Mouse (Mus musculus) intestine, postnatal 0 days (tissue): ENCODE measurements around the gene Csgalnact2. TPM values are rescaled to one million over a fixed set of nuclear protein-coding genes. Genes with fewer than 3 reads are reported as not detected.

Source experiments
- ATAC-seq: fragments of 200-750 bp; cut with Nextera tagmentation; 2 replicates; pipeline ENCODE4 v1.8.0; 2017; ENCODE audit warnings: mild to moderate bottlenecking, moderate TSS enrichment, moderate library complexity
- H3K27ac ChIP-seq: fragments of 300-500 bp; sonication (generic); 2 replicates; pipeline ENCODE4 v1.5.1; 2014; ENCODE audit warnings: mild to moderate bottlenecking, low read depth, low read length, moderate library complexity
- H3K27me3 ChIP-seq: fragments of 300-500 bp; sonication (generic); replicated peaks from 2 replicates; pipeline ENCODE4 v1.6.1; 2014; ENCODE audit warnings: low read length, mixed read lengths; ENCODE audit not compliant: control insufficient read depth, insufficient read depth
- H3K36me3 ChIP-seq: fragments of 300-500 bp; sonication (generic); 2 replicates; pipeline ENCODE4 v1.6.1; 2014; ENCODE audit warnings: mild to moderate bottlenecking, moderate library complexity; ENCODE audit not compliant: control insufficient read depth, insufficient read depth
- H3K4me1 ChIP-seq: fragments of 300-500 bp; sonication (generic); replicated peaks from 2 replicates; pipeline ENCODE4 v1.6.1; 2014; ENCODE audit warnings: antibody characterized with exemption, low read length, mixed read lengths; ENCODE audit not compliant: control insufficient read depth, insufficient read depth
- H3K4me2 ChIP-seq: fragments of 300-500 bp; sonication (generic); replicated peaks from 2 replicates; pipeline ENCODE4 v1.6.1; 2014; ENCODE audit warnings: low read depth, mild to moderate bottlenecking, moderate library complexity
- H3K4me3 ChIP-seq: fragments of 300-500 bp; sonication (generic); 2 replicates; pipeline ENCODE4 v1.5.1; 2014; ENCODE audit warnings: low read depth, low read length
- H3K9ac ChIP-seq: fragments of 300-500 bp; sonication (generic); 2 replicates; pipeline ENCODE4 v1.6.1; 2014; ENCODE audit warnings: mild to moderate bottlenecking, low read depth, low read length
- H3K9me3 ChIP-seq: fragments of 300-500 bp; sonication (generic); 2 replicates; pipeline ENCODE4 v1.6.1; 2016; ENCODE audit warnings: mixed run types; ENCODE audit not compliant: control insufficient read depth
- CTCF ChIP-seq: sonication (generic); IDR thresholded peaks from 2 replicates; pipeline ENCODE4 v1.5.1; 2016; ENCODE audit warnings: low read depth, mild to moderate bottlenecking, control low read depth, antibody characterized with exemption, moderate library complexity
- WGBS: fragments of 180-500 bp; shearing (Covaris S2); extraction: QIAGEN DNeasy Blood & Tissue Kit; methylation state at CpG from one replicate; pipeline ENCODE4 v1.1.7; 2014; 5-methylcytosine and 5-hydroxymethylcytosine counted together
- polyA plus RNA-seq: library from polyadenylated mRNA; unstranded; fragments of >200 nt; fragmentation: Nextera tagmentation; extraction: Ambion mirVana; gene quantifications from 2 replicates; pipeline ENCODE4 v1.2.1, GENCODE M21; 2015

Gene Csgalnact2
- polyA plus RNA-seq, 1 experiment from 2014 or later = 7.0 TPM

DNA sequence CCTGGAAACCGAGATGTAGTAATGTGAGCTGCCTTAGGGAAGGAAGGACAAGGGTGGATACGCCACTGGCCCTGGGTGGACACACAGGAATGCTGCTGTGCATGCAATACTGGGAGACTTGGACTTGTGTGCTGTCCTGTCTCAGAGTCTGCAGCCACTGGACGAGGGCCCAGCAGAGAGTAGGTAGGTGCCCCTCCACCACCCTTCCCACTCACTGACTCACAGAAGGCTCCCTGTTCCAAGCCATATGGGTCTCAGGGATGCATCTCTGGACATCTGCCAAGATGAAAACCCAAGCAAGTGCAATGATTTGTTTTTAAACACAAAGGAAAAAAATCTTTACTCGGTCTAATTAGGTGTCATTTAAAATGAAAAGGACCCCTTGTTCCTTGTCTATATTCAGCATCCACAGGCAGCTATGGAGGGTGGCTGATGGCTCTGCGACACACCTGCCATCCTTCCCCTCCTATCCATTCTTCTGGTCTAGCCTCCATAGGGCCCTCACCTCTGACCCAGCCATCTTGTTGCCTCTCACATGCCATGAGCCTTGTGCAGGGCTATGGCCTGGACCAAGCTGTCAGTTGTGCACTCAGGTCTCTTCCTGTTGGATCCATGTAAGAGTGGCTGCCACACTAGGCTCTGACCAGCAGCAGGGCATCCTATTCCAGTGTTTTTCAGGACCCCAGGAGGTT lies 68.5 kb downstream of the Csgalnact2 start:
- H3K27ac ChIP-seq = no peak overlapping the region
- no peaks in the 10 kb centered on the region for H3K4me1 ChIP-seq
- no peak overlapping the region for H3K4me3 ChIP-seq
- no peak overlapping the region for H3K9ac ChIP-seq
- no peaks in the 10 kb centered on the region for H3K9me3 ChIP-seq
- H3K36me3 ChIP-seq = no peaks in the 10 kb centered on the region
- H3K27me3 ChIP-seq = no peaks in the 10 kb centered on the region
- WGBS = 61% methylated on average over 5 of the region's 5 CpGs
- H3K4me2 ChIP-seq = no peak overlapping the region
- no peak for ATAC-seq
- TF ChIP-seq CTCF = no peak

DNA sequence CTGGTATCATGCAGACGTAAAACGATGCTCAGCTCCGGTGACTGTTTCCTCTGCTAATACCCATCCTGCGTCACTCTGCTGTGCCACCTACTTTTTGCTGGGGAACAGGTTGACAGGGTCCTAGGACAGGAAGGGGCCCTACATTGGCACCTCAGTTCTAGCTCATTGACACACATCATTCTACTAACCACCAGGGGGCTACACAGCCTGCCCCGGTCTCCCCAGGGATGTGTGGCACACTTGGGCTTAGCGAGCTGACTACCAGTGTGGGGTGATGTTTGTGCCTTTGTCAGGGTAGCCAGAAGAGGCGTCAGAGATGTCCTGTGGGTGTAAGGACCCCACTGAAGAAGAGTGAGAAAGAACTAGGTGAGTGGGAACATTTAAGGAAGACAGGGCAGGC lies 71.2 kb downstream of the Csgalnact2 start:
- ATAC-seq = no peak
- Histone ChIP-seq H3K36me3 (no peaks in the 10 kb centered on the region), H3K4me2 (no peak overlapping the region), H3K4me3 (no peak overlapping the region), H3K27me3 (peaks cover 13% of the 10 kb centered on the region; the same call in 1 of the 2 replicates), H3K27ac (no peak overlapping the region), H3K9me3 (no peaks in the 10 kb centered on the region), H3K9ac (no peak overlapping the region), H3K4me1 (no peaks in the 10 kb centered on the region)
- WGBS = 75% methylated on average over 7 of the region's 7 CpGs
- peak; percentile 59 for TF ChIP-seq CTCF

DNA sequence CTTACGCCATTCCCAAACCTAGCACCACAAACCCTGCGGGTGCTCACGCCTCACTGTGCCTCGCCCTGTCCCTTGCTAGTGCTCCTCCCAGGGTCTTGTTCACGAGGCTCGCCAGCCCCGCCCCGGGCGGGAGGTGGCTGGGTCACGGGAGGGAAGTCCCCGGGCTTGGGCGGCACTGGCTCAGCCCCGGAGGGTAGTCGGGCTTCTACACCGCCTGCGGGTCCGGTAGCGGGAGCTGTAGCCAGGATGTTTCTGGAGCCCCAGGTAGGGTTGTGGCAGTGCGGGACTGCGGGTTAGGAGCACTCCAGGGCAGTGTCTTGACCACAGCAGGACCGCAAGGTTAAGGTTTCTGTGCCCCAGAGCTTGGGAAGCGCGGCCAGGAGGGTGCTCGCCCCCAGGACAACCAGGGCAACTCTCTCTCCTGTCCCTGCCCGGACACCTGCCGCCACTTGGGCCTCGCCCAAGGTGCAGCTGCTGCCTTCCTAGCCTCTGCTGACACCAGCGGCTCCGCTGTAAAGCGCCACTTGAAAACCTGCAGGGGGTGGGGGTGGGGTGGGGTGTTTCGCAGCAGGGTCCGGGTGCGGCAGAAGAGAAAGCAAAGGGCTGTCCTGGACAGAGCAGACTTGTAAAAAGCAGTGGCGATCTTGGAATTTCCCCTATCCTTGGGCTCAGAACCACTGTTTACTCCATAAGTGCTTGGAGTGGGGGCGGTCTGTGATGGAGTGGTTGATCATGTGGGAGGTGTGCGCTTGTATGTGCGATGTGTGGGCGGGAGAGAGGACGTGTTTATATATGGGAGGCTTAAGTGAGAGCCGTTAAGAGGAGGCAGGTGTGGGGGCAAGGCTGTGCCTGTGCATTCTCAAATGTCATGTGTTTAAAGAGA lies 72.5 kb downstream of the Csgalnact2 start:
- WGBS = under 1% methylated on average over 40 of the region's 40 CpGs
- H3K36me3 ChIP-seq = no peaks in the 10 kb centered on the region
- ATAC-seq = peak; percentile 58
- peak overlapping the region; percentile 92 for H3K4me2 ChIP-seq
- no peak for TF ChIP-seq CTCF
- no peaks in the 10 kb centered on the region for H3K9me3 ChIP-seq
- H3K4me1 ChIP-seq = no peaks in the 10 kb centered on the region
- H3K4me3 ChIP-seq = peak overlapping the region; percentile 46
- no peak overlapping the region for H3K27ac ChIP-seq
- H3K9ac ChIP-seq = 0 out of 2 replicates have a peak overlapping the region, but pooled peaks have one; percentile 2
- peaks cover 13% of the 10 kb centered on the region; the same call in 1 of the 2 replicates for H3K27me3 ChIP-seq

DNA sequence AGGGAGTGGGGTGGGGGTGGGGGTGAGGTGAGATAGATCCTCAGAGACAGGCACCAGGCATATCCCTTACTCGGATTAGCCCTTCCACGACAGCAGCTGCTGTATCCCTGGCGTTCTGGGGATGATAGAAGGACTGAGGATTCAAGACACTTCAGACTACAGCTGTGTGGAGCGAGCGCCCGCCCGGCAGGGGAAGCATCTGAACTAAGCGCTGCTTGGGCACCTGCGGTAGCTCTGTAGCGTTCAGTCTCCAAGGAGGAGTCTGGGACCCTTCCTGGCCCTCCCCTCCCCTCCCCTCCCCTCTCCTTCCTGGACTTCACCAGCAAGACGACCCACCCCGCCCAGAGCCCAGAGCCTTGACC lies 73.1 kb downstream of the Csgalnact2 start:
- no peak for TF ChIP-seq CTCF
- Histone ChIP-seq H3K36me3 (no peaks in the 10 kb centered on the region), H3K27me3 (peaks cover 13% of the 10 kb centered on the region; the same call in 1 of the 2 replicates), H3K9me3 (no peaks in the 10 kb centered on the region), H3K4me3 (peak overlapping the region; percentile 46), H3K4me1 (no peaks in the 10 kb centered on the region), H3K4me2 (peak overlapping the region; percentile 92), H3K27ac (no peak overlapping the region), H3K9ac (no peak overlapping the region)
- WGBS = 1% methylated on average over 12 of the region's 12 CpGs
- no peak for ATAC-seq

DNA sequence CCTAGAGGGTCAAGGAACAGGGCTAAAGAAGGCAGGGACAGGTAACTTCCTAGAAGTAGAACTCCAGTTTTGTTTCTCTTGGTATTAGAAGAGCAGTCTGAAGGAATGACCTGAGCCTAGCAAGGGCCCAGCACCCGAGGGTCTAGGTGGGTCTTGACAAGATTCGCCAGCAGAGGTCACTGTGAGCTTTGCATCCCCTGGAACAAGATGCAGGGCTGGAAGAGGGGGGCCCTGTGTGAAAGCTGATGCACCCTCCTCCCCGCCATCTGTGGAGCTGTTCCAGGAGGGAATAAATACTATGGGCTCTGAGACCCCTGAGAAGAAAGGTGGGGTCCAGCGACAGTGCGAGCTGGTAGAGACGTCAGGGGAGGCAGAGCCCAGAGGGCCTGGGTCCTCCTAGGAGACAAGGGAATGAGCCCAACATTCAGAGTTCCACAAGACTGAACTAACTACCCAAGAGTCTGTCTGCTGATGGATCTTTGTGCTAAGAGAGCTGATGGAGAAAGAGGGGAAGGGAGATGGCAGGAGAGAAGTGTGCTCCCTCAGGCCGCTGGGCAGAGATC lies 73.9 kb downstream of the Csgalnact2 start:
- WGBS = 26% methylated on average over 7 of the region's 7 CpGs
- Histone ChIP-seq H3K4me2 (peak overlapping the region; percentile 92; the same call in 1 of the 2 replicates), H3K27me3 (peaks cover 13% of the 10 kb centered on the region; the same call in 1 of the 2 replicates), H3K27ac (no peak overlapping the region), H3K4me3 (no peak overlapping the region), H3K36me3 (no peaks in the 10 kb centered on the region), H3K4me1 (no peaks in the 10 kb centered on the region), H3K9me3 (no peaks in the 10 kb centered on the region), H3K9ac (no peak overlapping the region)
- peak; percentile 76 for TF ChIP-seq CTCF
- no peak for ATAC-seq

DNA sequence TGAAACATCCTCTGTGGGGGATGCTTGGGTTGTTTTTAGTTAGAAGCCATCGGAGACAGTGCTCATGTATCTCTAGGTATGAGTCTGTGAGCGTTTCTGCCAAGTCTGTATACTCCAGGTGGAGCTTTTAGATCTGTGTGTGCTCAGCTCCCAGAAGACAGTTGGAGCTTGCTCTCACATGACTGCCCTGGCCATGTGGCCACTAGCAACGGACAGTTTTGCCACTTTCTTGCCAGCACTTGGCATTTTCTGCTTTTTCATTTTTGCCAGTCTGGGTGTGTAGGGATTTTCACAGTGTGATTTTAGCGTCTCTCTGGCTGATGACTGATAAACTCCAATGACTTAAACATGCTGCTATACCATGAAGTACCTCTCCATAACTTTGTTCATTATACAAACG lies 75.7 kb downstream of the Csgalnact2 start:
- Histone ChIP-seq H3K4me3 (no peak overlapping the region), H3K9me3 (no peaks in the 10 kb centered on the region), H3K9ac (no peak overlapping the region), H3K4me1 (no peaks in the 10 kb centered on the region), H3K36me3 (no peaks in the 10 kb centered on the region), H3K27me3 (peaks cover 13% of the 10 kb centered on the region; the same call in 1 of the 2 replicates), H3K4me2 (no peak overlapping the region), H3K27ac (no peak overlapping the region)
- 68% methylated on average over 5 of the region's 5 CpGs for WGBS
- no peak for ATAC-seq
- TF ChIP-seq CTCF = no peak
